Mouse (Mus musculus): ENCODE results near the gene Mrtfb. TPM values are rescaled to one million over a fixed set of nuclear protein-coding genes. Genes with fewer than 3 reads are reported as not detected.

Mrtfb gene
- polyA plus RNA-seq, 1 experiment from 2014 or later, result 20.9 TPM

- no peak overlapping the region for H3K4me2 ChIP-seq (replicated peaks)
- WGBS, result 46% methylated on average over 7 of the region's 7 CpGs
- H3K36me3 ChIP-seq, result no peaks in the 10 kb centered on the region
- H3K27ac ChIP-seq, result no peak overlapping the region
- no peak overlapping the region for H3K4me3 ChIP-seq (replicated peaks)
- peaks cover 3% of the 10 kb centered on the region; the same call in 1 of the 2 replicates for H3K27me3 ChIP-seq (replicated peaks)
- H3K9me3 ChIP-seq, result no peaks in the 10 kb centered on the region
- H3K9ac ChIP-seq, result no peak overlapping the region
- peaks cover 14% of the 10 kb centered on the region for H3K4me1 ChIP-seq (replicated peaks)
- ATAC-seq, result no peak
Observed at GRCm38 (mm10) chr16:13450831-13451230, 194.6 kb downstream of the Mrtfb start.

- H3K4me1 ChIP-seq (replicated peaks), result peaks cover 5% of the 10 kb centered on the region
- H3K36me3 ChIP-seq, result no peaks in the 10 kb centered on the region
- 91% methylated on average over 4 of the region's 4 CpGs for WGBS
- no peak overlapping the region for H3K4me2 ChIP-seq (replicated peaks)
- peaks cover 3% of the 10 kb centered on the region; the same call in 1 of the 2 replicates for H3K27me3 ChIP-seq (replicated peaks)
- H3K27ac ChIP-seq, result no peak overlapping the region
- ATAC-seq, result no peak
- no peaks in the 10 kb centered on the region for H3K9me3 ChIP-seq
- H3K9ac ChIP-seq, result no peak overlapping the region
- H3K4me3 ChIP-seq (replicated peaks), result no peak overlapping the region
Observed at GRCm38 (mm10) chr16:13451991-13452390, 195.7 kb downstream of the Mrtfb start.

- Histone ChIP-seq H3K36me3 (no peaks in the 10 kb centered on the region), H3K27me3 (replicated peaks) (peaks cover 3% of the 10 kb centered on the region; the same call in 1 of the 2 replicates), H3K9ac (no peak overlapping the region), H3K4me2 (replicated peaks) (no peak overlapping the region), H3K9me3 (no peaks in the 10 kb centered on the region), H3K4me1 (replicated peaks) (peaks cover 4% of the 10 kb centered on the region), H3K27ac (no peak overlapping the region), H3K4me3 (replicated peaks) (no peak overlapping the region)
- no peak for ATAC-seq
- 89% methylated on average over 7 of the region's 7 CpGs for WGBS
Observed at GRCm38 (mm10) chr16:13452661-13453060, 196.4 kb downstream of the Mrtfb start.

- Histone ChIP-seq H3K4me2 (replicated peaks) (no peak overlapping the region), H3K9ac (no peak overlapping the region), H3K9me3 (no peaks in the 10 kb centered on the region), H3K4me3 (replicated peaks) (no peak overlapping the region), H3K36me3 (no peaks in the 10 kb centered on the region), H3K4me1 (replicated peaks) (no peaks in the 10 kb centered on the region), H3K27ac (no peak overlapping the region), H3K27me3 (replicated peaks) (no peaks in the 10 kb centered on the region; the same call in 1 of the 2 replicates)
- ATAC-seq, result no peak
- WGBS, result 55% methylated on average over 10 of the region's 10 CpGs
Observed at GRCm38 (mm10) chr16:13454026-13454600, 197.8 kb downstream of the Mrtfb start.

GRCm38 (mm10) chr16:13455560-13455959 lies 199.3 kb downstream of the Mrtfb start:
- H3K27ac ChIP-seq, result no peak overlapping the region
- H3K9me3 ChIP-seq, result no peaks in the 10 kb centered on the region
- no peak overlapping the region for H3K4me2 ChIP-seq (replicated peaks)
- no peaks in the 10 kb centered on the region for H3K27me3 ChIP-seq (replicated peaks)
- no peaks in the 10 kb centered on the region for H3K36me3 ChIP-seq
- H3K9ac ChIP-seq, result no peak overlapping the region
- ATAC-seq, result no peak
- H3K4me1 ChIP-seq (replicated peaks), result 0 out of 2 replicates have a peak, but pooled peaks cover 5% of the 10 kb centered on the region
- H3K4me3 ChIP-seq (replicated peaks), result no peak overlapping the region

- Histone ChIP-seq H3K4me1 (replicated peaks) (0 out of 2 replicates have a peak, but pooled peaks cover 6% of the 10 kb centered on the region), H3K9ac (no peak overlapping the region), H3K27ac (no peak overlapping the region), H3K4me3 (replicated peaks) (no peak overlapping the region), H3K4me2 (replicated peaks) (no peak overlapping the region), H3K36me3 (no peaks in the 10 kb centered on the region), H3K27me3 (replicated peaks) (no peaks in the 10 kb centered on the region), H3K9me3 (no peaks in the 10 kb centered on the region)
- ATAC-seq, result no peak
Observed at GRCm38 (mm10) chr16:13458556-13458955, 202.3 kb downstream of the Mrtfb start.

- WGBS, result 65% methylated on average over 1 of the region's 1 CpGs
- ATAC-seq, result no peak
- Histone ChIP-seq H3K4me2 (replicated peaks) (no peak overlapping the region), H3K27ac (no peak overlapping the region), H3K27me3 (replicated peaks) (no peaks in the 10 kb centered on the region), H3K9me3 (no peaks in the 10 kb centered on the region), H3K4me1 (replicated peaks) (0 out of 2 replicates have a peak, but pooled peaks cover 6% of the 10 kb centered on the region), H3K9ac (no peak overlapping the region), H3K4me3 (replicated peaks) (no peak overlapping the region), H3K36me3 (no peaks in the 10 kb centered on the region)
Observed at GRCm38 (mm10) chr16:13460071-13460470, 203.8 kb downstream of the Mrtfb start.

GRCm38 (mm10) chr16:13460777-13461408 lies 204.6 kb downstream of the Mrtfb start:
- H3K27me3 ChIP-seq (replicated peaks), result no peaks in the 10 kb centered on the region
- 44% methylated on average over 3 of the region's 3 CpGs for WGBS
- ATAC-seq, result no peak
- no peak overlapping the region for H3K4me2 ChIP-seq (replicated peaks)
- no peak overlapping the region for H3K4me3 ChIP-seq (replicated peaks)
- no peaks in the 10 kb centered on the region for H3K36me3 ChIP-seq
- 0 out of 2 replicates have a peak, but pooled peaks cover 6% of the 10 kb centered on the region for H3K4me1 ChIP-seq (replicated peaks)
- H3K27ac ChIP-seq, result no peak overlapping the region
- H3K9me3 ChIP-seq, result no peaks in the 10 kb centered on the region
- no peak overlapping the region for H3K9ac ChIP-seq

GRCm38 (mm10) chr16:13464662-13465061 lies 208.4 kb downstream of the Mrtfb start:
- H3K27ac ChIP-seq, result no peak overlapping the region
- 80% methylated on average over 5 of the region's 5 CpGs for WGBS
- no peaks in the 10 kb centered on the region for H3K9me3 ChIP-seq
- no peak overlapping the region for H3K4me2 ChIP-seq (replicated peaks)
- H3K4me1 ChIP-seq (replicated peaks), result 0 out of 2 replicates have a peak, but pooled peaks cover 6% of the 10 kb centered on the region
- no peak overlapping the region for H3K4me3 ChIP-seq (replicated peaks)
- no peak overlapping the region for H3K9ac ChIP-seq
- no peaks in the 10 kb centered on the region for H3K27me3 ChIP-seq (replicated peaks)
- no peak for ATAC-seq
- H3K36me3 ChIP-seq, result no peaks in the 10 kb centered on the region

MicroRNAs within 50 kb of the gene (microRNA counts, 519-probe panel; counts per million panel counts)
- 2,984 counts per million, percentile 76 among the panel's probes with 10 or more counts for microRNA mmu-miR-193b

Other genes with a start within 250 kb of the Mrtfb start
- 10.7 and 10.9 TPM in 2 replicates for gene Ercc4, start 146.8 kb upstream of the Mrtfb start, polyA plus RNA-seq (2015; fragmentation: Nextera tagmentation; extraction: Ambion mirVana)